In genomic region chr5:115373441-115374203, GRCm38 (mm10) we compare ENCODE assay signal across 9 mouse cellular contexts. TPM values are rescaled to one million over a fixed set of nuclear protein-coding genes. Genes with fewer than 3 reads are reported as not detected.
DNase-seq lines count a peak whose midpoint lies in the region; ATAC-seq and TF ChIP-seq lines count a peak whose summit lies in the region.
"Had no signal": no experiment of that assay in that cellular context is flagged by ENCODE, and none has a peak within 500 bp of the region (broad histone marks: within the 10 kb centered on the region; RNA-seq: fewer than 3 reads in every experiment).

No protein-coding gene starts in this region.

- H3K27me3 ChIP-seq in heart, embryonic 10.5 days (ENCODE audit: insufficient read depth, poor library complexity, severe bottlenecking) = peaks cover 11% of the 10 kb centered on the region; the same call in 1 of the 2 replicates
- H3K27me3 ChIP-seq in E14TG2a.4 (ENCODE audit: insufficient read depth, low read length) = no peaks in the 10 kb centered on the region
- H3K27me3 ChIP-seq in forebrain, postnatal 0 days (ENCODE audit: insufficient read depth, low read length) = no peaks in the 10 kb centered on the region
- H3K27me3 ChIP-seq in midbrain, embryonic 13.5 days = no peaks in the 10 kb centered on the region

- no peak for DNase-seq in heart, embryonic 10.5 days (ENCODE audit: low spot score)
- DNase-seq in heart, adult 8-10 months (ENCODE audit: low spot score) = no peak
- peak; percentile 67 for DNase-seq in forebrain, postnatal 0 days
- peak; percentile 45 for DNase-seq in yolk sac, embryonic 10.5 days (ENCODE audit: low spot score)
- no peak for DNase-seq in thymus, postnatal 4 days
- no peak for DNase-seq in cerebellum, adult 11-12 months

- ATAC-seq in forebrain, postnatal 0 days = peak; percentile 78
- peak; percentile 95 for ATAC-seq in midbrain, embryonic 13.5 days

- H3K4me1 ChIP-seq in heart, embryonic 10.5 days = peaks cover 7% of the 10 kb centered on the region
- H3K4me1 ChIP-seq in E14TG2a.4 (replicated peaks; ENCODE audit: low read depth, low read length) = peaks cover 58% of the 10 kb centered on the region
- no peaks in the 10 kb centered on the region for H3K4me1 ChIP-seq in forebrain, postnatal 0 days (ENCODE audit: insufficient read depth)
- peaks cover 19% of the 10 kb centered on the region for H3K4me1 ChIP-seq in midbrain, embryonic 13.5 days (replicated peaks)

- no peaks in the 10 kb centered on the region for H3K9me3 ChIP-seq in heart, embryonic 10.5 days
- no peaks in the 10 kb centered on the region for H3K9me3 ChIP-seq in E14TG2a.4 (ENCODE audit: low read length)
- H3K9me3 ChIP-seq in forebrain, postnatal 0 days (ENCODE audit: low read length) = no peaks in the 10 kb centered on the region
- no peaks in the 10 kb centered on the region for H3K9me3 ChIP-seq in midbrain, embryonic 13.5 days

- H3K4me2 ChIP-seq in forebrain, postnatal 0 days (ENCODE audit: low read depth) = peak overlapping the region; percentile 67
- peak overlapping the region; percentile 61 for H3K4me2 ChIP-seq in midbrain, embryonic 13.5 days (replicated peaks)

- H3K4me3 ChIP-seq in heart, embryonic 10.5 days = peak overlapping the region; percentile 58
- H3K4me3 ChIP-seq in E14TG2a.4 (replicated peaks; ENCODE audit: low read length) = peak overlapping the region; percentile 56; the same call in 1 of the 2 replicates
- peak overlapping the region; percentile 35 for H3K4me3 ChIP-seq in forebrain, postnatal 0 days (ENCODE audit: low read depth, low read length)
- peak overlapping the region; percentile 31 for H3K4me3 ChIP-seq in midbrain, embryonic 13.5 days (replicated peaks)

- H3K36me3 ChIP-seq in heart, embryonic 10.5 days = no peaks in the 10 kb centered on the region
- H3K36me3 ChIP-seq in E14TG2a.4 (ENCODE audit: insufficient read depth, low read length) = peaks cover 5% of the 10 kb centered on the region; the same call in 1 of the 2 replicates
- no peaks in the 10 kb centered on the region for H3K36me3 ChIP-seq in forebrain, postnatal 0 days (ENCODE audit: insufficient read depth)
- no peaks in the 10 kb centered on the region for H3K36me3 ChIP-seq in midbrain, embryonic 13.5 days

- no peak for TF ChIP-seq CTCF in E14TG2a.4 (conservative IDR thresholded peaks at IDR 0.05; ENCODE audit: low read length)
- no peak for TF ChIP-seq CTCF in forebrain, postnatal 0 days (IDR thresholded peaks at IDR 0.05; ENCODE audit: low read depth)

- 18% methylated on average over 26 of the region's 26 CpGs for WGBS in heart, embryonic 10.5 days
- WGBS in forebrain, postnatal 0 days = 6% methylated on average over 26 of the region's 26 CpGs
- 5% methylated on average over 26 of the region's 26 CpGs for WGBS in midbrain, embryonic 13.5 days

- H3K27ac ChIP-seq in heart, embryonic 10.5 days = peak overlapping the region; percentile 81
- H3K27ac ChIP-seq in forebrain, postnatal 0 days (ENCODE audit: low read depth, low read length) = no peak overlapping the region
- H3K27ac ChIP-seq in midbrain, embryonic 13.5 days = peak overlapping the region; percentile 87

- peak overlapping the region; percentile 57 for H3K9ac ChIP-seq in forebrain, postnatal 0 days
- peak overlapping the region; percentile 63 for H3K9ac ChIP-seq in midbrain, embryonic 13.5 days (replicated peaks)

RNA-seq across cellular contexts. Expression of gene Cox6a1, which starts 24.8 kb away (rescaled TPM):
- polyA plus RNA-seq in heart, embryonic 10.5 days (2016; fragmentation: Nextera tagmentation; extraction: Ambion mirVana) = 1,049 and 1,325 TPM in 2 replicates
- total RNA-seq in heart, adult 8-10 months (2022) = 100 to 1,000 TPM; 205 to 218 (median 216) TPM
- total RNA-seq in forebrain, postnatal 0 days (2014; rRNA removed) = 628 and 701 TPM in 2 replicates
- polyA plus RNA-seq in forebrain, postnatal 0 days (2015; fragmentation: Nextera tagmentation; extraction: Ambion mirVana) = 1,510 and 1,858 TPM in 2 replicates
- polyA plus RNA-seq in midbrain, embryonic 13.5 days (2015; fragmentation: Nextera tagmentation; extraction: Ambion mirVana) = 973 and 974 TPM in 2 replicates

RNA-seq across cellular contexts. Expression of gene Triap1, which starts 32.6 kb away (rescaled TPM):
- 40.3 and 46.7 TPM in 2 replicates for polyA plus RNA-seq in heart, embryonic 10.5 days (2016; fragmentation: Nextera tagmentation; extraction: Ambion mirVana)
- total RNA-seq in heart, adult 8-10 months (2022) = 10 to 100 TPM; 25.5 to 27.4 (median 25.8) TPM
- total RNA-seq in forebrain, postnatal 0 days (2014; rRNA removed) = 17.3 and 22.8 TPM in 2 replicates
- 60.5 and 68.0 TPM in 2 replicates for polyA plus RNA-seq in forebrain, postnatal 0 days (2015; fragmentation: Nextera tagmentation; extraction: Ambion mirVana)
- 54.2 and 56.7 TPM in 2 replicates for polyA plus RNA-seq in midbrain, embryonic 13.5 days (2015; fragmentation: Nextera tagmentation; extraction: Ambion mirVana)

RNA-seq across cellular contexts. Expression of gene Gatc, which starts 32.6 kb away (rescaled TPM):
- polyA plus RNA-seq in heart, embryonic 10.5 days (2016; fragmentation: Nextera tagmentation; extraction: Ambion mirVana) = 22.8 and 25.8 TPM in 2 replicates
- 10 to 100 TPM; 17.5 to 21.2 (median 19.4) TPM for total RNA-seq in heart, adult 8-10 months (2022)
- 21.8 and 25.5 TPM in 2 replicates for total RNA-seq in forebrain, postnatal 0 days (2014; rRNA removed)
- 34.8 and 40.2 TPM in 2 replicates for polyA plus RNA-seq in forebrain, postnatal 0 days (2015; fragmentation: Nextera tagmentation; extraction: Ambion mirVana)
- polyA plus RNA-seq in midbrain, embryonic 13.5 days (2015; fragmentation: Nextera tagmentation; extraction: Ambion mirVana) = 34.2 and 37.0 TPM in 2 replicates

RNA-seq across cellular contexts. Expression of gene Srsf9, which starts 46.6 kb away (rescaled TPM):
- polyA plus RNA-seq in heart, embryonic 10.5 days (2016; fragmentation: Nextera tagmentation; extraction: Ambion mirVana) = 154 and 293 TPM in 2 replicates
- 10 to 100 TPM; 14.2 to 15.5 (median 14.4) TPM for total RNA-seq in heart, adult 8-10 months (2022)
- 43.7 and 49.9 TPM in 2 replicates for total RNA-seq in forebrain, postnatal 0 days (2014; rRNA removed)
- polyA plus RNA-seq in forebrain, postnatal 0 days (2015; fragmentation: Nextera tagmentation; extraction: Ambion mirVana) = 112 and 117 TPM in 2 replicates
- 193 and 203 TPM in 2 replicates for polyA plus RNA-seq in midbrain, embryonic 13.5 days (2015; fragmentation: Nextera tagmentation; extraction: Ambion mirVana)

RNA-seq across cellular contexts. Expression of gene Msi1, which starts 55.8 kb away (rescaled TPM):
- polyA plus RNA-seq in heart, embryonic 10.5 days (2016; fragmentation: Nextera tagmentation; extraction: Ambion mirVana) = 9.6 and 17.1 TPM in 2 replicates
- under 1 TPM; 0.16 to 0.52 (median 0.25) TPM for total RNA-seq in heart, adult 8-10 months (2022)
- 53.8 and 65.9 TPM in 2 replicates for total RNA-seq in forebrain, postnatal 0 days (2014; rRNA removed)
- 48.2 and 49.9 TPM in 2 replicates for polyA plus RNA-seq in forebrain, postnatal 0 days (2015; fragmentation: Nextera tagmentation; extraction: Ambion mirVana)
- polyA plus RNA-seq in midbrain, embryonic 13.5 days (2015; fragmentation: Nextera tagmentation; extraction: Ambion mirVana) = 112 and 133 TPM in 2 replicates
- total RNA-seq: common myeloid progenitor, adult 5-6 weeks had no signal

Comparison
In these comparisons a context has a peak if more than half of its experiments do, and no peak if none do; other contexts are left out.
1. DNase-seq: peak in forebrain, postnatal 0 days (single experiment) and yolk sac, embryonic 10.5 days (single experiment); none in heart, embryonic 10.5 days (single experiment), heart, adult 8-10 months (single experiment), thymus, postnatal 4 days (single experiment) and cerebellum, adult 11-12 months (single experiment).
2. Peak in every context shown above with its lines, with median percentiles within 50 percentile points of each other: H3K4me3 ChIP-seq.